Mouse (Mus musculus) activated CD4-positive, CD25-positive, alpha-beta regulatory T cell, adult 4 months (primary cell): ENCODE data around the gene Dab2. TPM values are rescaled to one million over a fixed set of nuclear protein-coding genes. Genes with fewer than 3 reads are reported as not detected.

Source experiments
- ATAC-seq: one replicate; pipeline ENCODE4 v1.8.0; 2017
- polyA plus RNA-seq, 2 experiments: library from polyadenylated mRNA; unstranded; fragments of 100-300 nt; shearing (Covaris generic); gene quantifications; one replicate each; pipeline ENCODE4 v1.2.1; 2017

Gene Dab2
- under 1 TPM in 1 of 2 experiments, not detected in 1; 0.12 TPM for polyA plus RNA-seq

DNA sequence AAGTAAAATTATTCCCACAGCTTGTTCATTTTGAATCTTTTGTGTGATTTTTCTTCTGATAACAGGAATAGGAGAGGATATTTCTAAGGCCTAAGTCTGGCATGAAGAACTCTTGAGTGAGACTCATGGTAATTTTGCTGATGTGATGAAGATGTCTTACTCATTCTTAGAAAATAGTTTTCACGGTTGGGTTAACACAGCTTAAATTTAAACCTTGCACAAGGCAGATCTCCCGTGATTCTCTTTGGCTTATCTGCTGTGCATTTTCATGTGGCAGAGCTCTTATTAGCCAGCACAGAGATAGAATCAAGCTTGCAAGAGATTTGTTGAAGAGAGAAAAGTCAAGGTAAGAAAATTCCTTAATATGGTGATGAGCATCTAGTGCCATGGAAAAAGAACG is at the start of gene Dab2:
TSS of gene Dab2 (plus strand) at position 235 of the 400 bp plus-strand sequence.
- ATAC-seq = no peak

- ATAC-seq = no peak
Measured at GRCm38 (mm10) chr15:6253471-6253870, 46.1 kb upstream of the Dab2 start.

GRCm38 (mm10) chr15:6254383-6254782 is 45.2 kb upstream of the Dab2 start:
- ATAC-seq = no peak

DNA sequence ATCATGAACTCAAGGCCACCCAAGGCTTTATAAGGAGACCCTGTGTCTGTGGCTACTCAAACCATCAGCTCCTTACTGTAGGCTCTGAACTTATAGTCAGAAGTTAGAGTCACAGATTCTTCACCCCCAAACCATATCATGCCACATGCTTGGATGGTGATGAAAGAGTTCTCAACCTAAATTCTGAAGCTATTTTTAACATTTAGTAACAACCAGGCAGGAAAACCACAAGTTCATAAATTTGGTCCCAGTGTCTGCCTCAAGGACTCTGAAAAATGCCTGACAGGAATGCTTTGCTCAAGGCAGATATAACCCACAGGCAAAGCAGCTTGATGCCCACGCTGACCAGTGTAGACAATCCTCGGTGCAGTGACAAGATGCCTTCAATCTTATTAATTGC is 42.5 kb upstream of the Dab2 start:
- no peak for ATAC-seq

GRCm38 (mm10) chr15:6259957-6260740 is 39.4 kb upstream of the Dab2 start:
- no peak for ATAC-seq

- no peak for ATAC-seq
Measured at GRCm38 (mm10) chr15:6260741-6261430, 38.7 kb upstream of the Dab2 start.

GRCm38 (mm10) chr15:6267147-6267758 is 32.3 kb upstream of the Dab2 start:
- ATAC-seq = no peak

- ATAC-seq = no peak
Measured at GRCm38 (mm10) chr15:6278606-6279468, 20.8 kb upstream of the Dab2 start.

DNA sequence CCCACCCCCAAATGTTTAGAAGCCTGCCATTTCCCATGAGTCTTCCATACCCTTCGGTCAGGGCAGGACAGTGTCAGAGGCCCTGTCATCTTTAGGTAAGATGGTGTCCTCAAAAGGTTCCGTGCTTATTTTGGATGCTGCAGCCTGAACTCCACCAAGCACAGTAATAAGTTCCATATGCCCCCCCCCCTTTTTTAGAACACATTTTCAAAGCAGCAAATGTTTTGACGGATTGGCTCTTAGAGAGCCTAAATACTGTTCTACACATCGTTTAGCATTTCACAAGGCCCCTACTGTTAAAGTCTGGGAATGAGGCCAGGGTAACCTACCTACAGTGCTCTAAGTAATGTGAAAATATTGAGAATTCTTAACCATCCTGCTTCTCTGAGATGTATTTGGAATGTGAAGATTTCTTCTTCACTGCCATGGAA is 19.6 kb upstream of the Dab2 start:
- no peak for ATAC-seq

- no peak for ATAC-seq
Measured at GRCm38 (mm10) chr15:6283249-6283648, 16.3 kb upstream of the Dab2 start.

GRCm38 (mm10) chr15:6296071-6296470 is 3.5 kb upstream of the Dab2 start:
- ATAC-seq = no peak

- ATAC-seq = no peak
Measured at GRCm38 (mm10) chr15:6298726-6299125, 862 bp upstream of the Dab2 start.

DNA sequence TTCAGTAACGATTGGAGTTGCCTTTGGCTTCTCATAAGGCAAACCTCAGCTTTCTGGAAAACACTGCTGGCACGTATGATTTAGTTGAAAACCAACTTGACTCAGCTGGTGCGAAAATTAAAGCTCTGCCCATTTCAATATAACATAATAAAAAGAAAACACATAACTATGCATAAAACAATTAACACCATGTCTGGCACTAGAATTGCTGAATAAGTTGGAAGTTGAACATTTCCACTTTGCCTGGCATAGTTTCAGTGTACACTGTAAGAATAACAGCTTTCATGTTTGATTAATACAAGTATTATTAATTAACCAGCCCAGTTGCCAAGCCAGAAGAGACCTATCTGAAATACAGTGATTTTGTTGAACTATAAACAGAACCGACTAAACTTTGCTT is 2.6 kb downstream of the Dab2 start:
- no peak for ATAC-seq

DNA sequence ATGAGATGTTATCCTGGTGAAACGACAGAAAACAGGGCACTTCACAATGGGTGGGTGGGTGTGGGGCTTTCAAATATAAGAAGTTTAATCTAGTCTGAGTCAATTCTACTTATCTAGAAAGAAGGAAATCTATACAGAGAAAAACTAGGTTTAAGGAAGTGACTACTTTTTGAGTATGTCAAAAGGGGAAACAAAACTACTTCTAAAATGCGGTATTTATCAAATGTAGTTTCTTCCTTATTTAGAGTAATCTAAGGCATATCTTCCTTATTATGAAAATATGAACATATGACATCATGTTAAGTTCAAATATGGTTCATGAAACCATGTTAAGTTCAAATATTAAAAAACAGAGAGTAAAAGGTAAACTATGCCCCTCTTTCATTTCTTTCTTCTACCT is 4.2 kb downstream of the Dab2 start:
- ATAC-seq = no peak

DNA sequence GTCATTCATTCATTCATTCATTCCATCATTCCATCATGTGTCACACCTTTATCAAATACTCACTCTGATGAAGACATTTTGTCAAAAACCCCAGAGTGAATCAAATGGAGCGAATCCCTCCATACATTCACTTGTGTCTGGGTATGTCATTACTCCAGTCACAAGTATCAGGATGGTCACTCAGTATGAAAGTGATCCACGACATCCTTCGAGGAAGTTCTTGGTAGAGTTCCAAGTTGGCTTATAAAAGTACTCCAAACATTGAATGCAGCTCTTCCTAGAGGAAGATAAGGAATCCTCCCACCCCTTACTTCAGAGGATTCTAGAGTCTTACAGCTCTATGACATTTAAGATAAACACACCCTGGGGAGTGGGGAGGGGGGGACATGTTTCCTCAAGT is 10.0 kb downstream of the Dab2 start:
- no peak for ATAC-seq

- ATAC-seq = no peak
Measured at GRCm38 (mm10) chr15:6310417-6310816, 10.8 kb downstream of the Dab2 start.

DNA sequence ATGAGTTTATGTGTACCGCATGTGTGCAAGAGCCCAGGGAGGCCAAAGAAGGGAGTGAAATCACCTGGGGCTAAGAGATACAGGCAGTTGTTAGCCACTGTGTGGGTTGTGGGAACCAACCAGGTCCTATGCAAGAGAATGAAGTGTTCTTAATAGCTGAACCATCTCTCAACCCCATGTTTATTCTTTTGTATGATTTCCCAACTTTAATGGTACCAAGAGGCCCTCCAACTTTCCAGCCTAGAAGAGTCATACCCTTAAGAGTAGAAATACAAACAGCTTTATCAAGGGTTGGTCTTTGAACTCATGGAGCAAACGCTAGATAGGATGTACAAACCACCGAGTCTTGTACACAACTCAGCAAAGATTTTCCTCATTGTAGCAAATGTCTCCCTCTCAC is 12.8 kb downstream of the Dab2 start:
- ATAC-seq = no peak

DNA sequence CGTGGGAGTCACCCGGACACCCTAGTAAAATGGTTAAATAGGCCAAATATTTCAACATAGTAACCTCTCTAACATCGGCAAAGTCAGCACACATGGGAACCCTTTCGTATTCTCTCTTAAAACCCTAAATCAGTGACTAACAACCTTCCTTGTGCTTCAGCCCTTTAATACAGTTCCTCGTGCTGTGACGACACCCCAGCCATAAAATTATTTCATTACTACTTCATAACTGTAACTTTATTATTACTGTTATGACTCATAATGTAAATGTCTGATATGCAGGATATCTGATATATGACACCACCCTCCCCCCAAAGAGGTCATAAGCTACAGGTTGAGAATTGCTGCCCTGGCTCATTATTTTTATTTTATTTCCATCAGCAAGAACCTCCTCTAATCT is 19.8 kb downstream of the Dab2 start:
- ATAC-seq = no peak

- no peak for ATAC-seq
Measured at GRCm38 (mm10) chr15:6320501-6320900, 20.9 kb downstream of the Dab2 start.

- ATAC-seq = no peak
Measured at GRCm38 (mm10) chr15:6321263-6321662, 21.7 kb downstream of the Dab2 start.

- ATAC-seq = no peak
Measured at GRCm38 (mm10) chr15:6322311-6322710, 22.7 kb downstream of the Dab2 start.

GRCm38 (mm10) chr15:6323577-6323976 is 24.0 kb downstream of the Dab2 start:
- no peak for ATAC-seq

- no peak for ATAC-seq
Measured at GRCm38 (mm10) chr15:6325443-6325842, 25.9 kb downstream of the Dab2 start.
